Mouse (Mus musculus) hindbrain, embryonic 10.5 days (tissue): ENCODE measurements around the gene Plcb4. TPM values are rescaled to one million over a fixed set of nuclear protein-coding genes. Genes with fewer than 3 reads are reported as not detected.
A peak's percentile ranks its signal among the peaks of the same experiment; 100 is the strongest.
"Not testable (repeated sequence)": the region's sequence is repeated elsewhere in the genome, so short reads cannot be mapped to it uniquely, and the experiment has no call there.

ENCODE experiments used
- DNase-seq: peaks from one replicate; pipeline ENCODE4 v3.0.0-alpha.2; 2017; ENCODE audit warnings: low spot score
- H3K27ac ChIP-seq: fragments of 300-500 bp; sonication (generic); 2 replicates; pipeline ENCODE4 v1.5.1; 2016; ENCODE audit warnings: mild to moderate bottlenecking, moderate library complexity
- H3K27me3 ChIP-seq: fragments of 300-500 bp; sonication (generic); 2 replicates; pipeline ENCODE4 v1.6.1; 2016; ENCODE audit warnings: mild to moderate bottlenecking; ENCODE audit not compliant: poor library complexity, insufficient read depth, severe bottlenecking
- H3K36me3 ChIP-seq: fragments of 300-500 bp; sonication (generic); 2 replicates; pipeline ENCODE4 v1.6.1; 2016; ENCODE audit warnings: mild to moderate bottlenecking, moderate library complexity
- H3K4me1 ChIP-seq: fragments of 300-500 bp; sonication (generic); replicated peaks from 2 replicates; pipeline ENCODE4 v1.6.1; 2016; ENCODE audit warnings: mild to moderate bottlenecking
- H3K4me3 ChIP-seq: fragments of 300-500 bp; sonication (generic); 2 replicates; pipeline ENCODE4 v1.5.1; 2016; ENCODE audit warnings: mild to moderate bottlenecking, moderate library complexity
- H3K9me3 ChIP-seq: fragments of 300-500 bp; sonication (generic); 2 replicates; pipeline ENCODE4 v1.6.1; 2016; ENCODE audit warnings: mild to moderate bottlenecking, moderate library complexity
- WGBS: fragments of 180-500 bp; shearing (Covaris S2); methylation state at CpG from one replicate; pipeline ENCODE4 v1.1.7; 2016; 5-methylcytosine and 5-hydroxymethylcytosine counted together
- polyA plus RNA-seq: library from polyadenylated mRNA; unstranded; fragments of >200 nt; fragmentation: Nextera tagmentation; extraction: Ambion mirVana; gene quantifications from 2 replicates; pipeline ENCODE4 v1.2.1, GENCODE M21; 2016

Gene Plcb4
- polyA plus RNA-seq, 1 experiment from 2014 or later, result 15.6 TPM

- 90% methylated on average over 14 of the region's 14 CpGs for WGBS
- Histone ChIP-seq H3K27ac (no peak overlapping the region), H3K4me3 (no peak overlapping the region), H3K4me1 (no peaks in the 10 kb centered on the region), H3K9me3 (no peaks in the 10 kb centered on the region), H3K27me3 (no peaks in the 10 kb centered on the region), H3K36me3 (0 out of 2 replicates have a peak, but pooled peaks cover 6% of the 10 kb centered on the region)
- no peak for DNase-seq
Measured at GRCm38 (mm10) chr2:135963089-135963488, 304.3 kb downstream of the Plcb4 start.

- no peak overlapping the region for H3K27ac ChIP-seq
Measured at GRCm38 (mm10) chr2:135966871-135967557, 308.2 kb downstream of the Plcb4 start.

DNA sequence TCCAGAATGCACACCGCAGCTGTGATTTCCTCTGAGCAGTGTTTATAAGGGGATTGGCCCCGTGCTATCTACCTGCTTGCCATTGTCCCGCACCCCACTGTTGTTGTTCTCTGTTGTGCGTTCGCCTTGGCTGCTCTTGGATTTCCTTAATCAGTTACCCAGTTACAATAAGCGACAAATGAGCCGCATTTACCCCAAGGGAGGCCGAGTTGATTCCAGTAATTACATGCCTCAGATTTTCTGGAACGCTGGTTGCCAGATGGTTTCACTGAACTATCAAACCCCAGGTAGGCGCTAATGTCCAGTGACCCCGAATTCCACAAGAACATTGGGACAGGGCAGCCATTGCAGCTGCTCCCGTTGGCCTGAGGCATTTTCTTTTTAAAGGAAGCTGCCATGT is 309.3 kb downstream of the Plcb4 start:
- Histone ChIP-seq H3K27me3 (no peaks in the 10 kb centered on the region), H3K27ac (no peak overlapping the region), H3K4me3 (no peak overlapping the region), H3K9me3 (no peaks in the 10 kb centered on the region), H3K36me3 (peaks cover 11% of the 10 kb centered on the region; the same call in 1 of the 2 replicates), H3K4me1 (no peaks in the 10 kb centered on the region)
- no peak for DNase-seq
- WGBS, result 71% methylated on average over 12 of the region's 12 CpGs

More at GRCm38 (mm10) chr2:135966871-135967557, 308.2 kb downstream of the Plcb4 start:
- H3K4me3 ChIP-seq, result no peak overlapping the region
- peaks cover 3% of the 10 kb centered on the region; the same call in 1 of the 2 replicates for H3K36me3 ChIP-seq
- peak; percentile 39 for DNase-seq
- no peaks in the 10 kb centered on the region for H3K27me3 ChIP-seq
- H3K4me1 ChIP-seq, result no peaks in the 10 kb centered on the region
- no peaks in the 10 kb centered on the region for H3K9me3 ChIP-seq
- WGBS, result 63% methylated on average over 16 of the region's 16 CpGs

DNA sequence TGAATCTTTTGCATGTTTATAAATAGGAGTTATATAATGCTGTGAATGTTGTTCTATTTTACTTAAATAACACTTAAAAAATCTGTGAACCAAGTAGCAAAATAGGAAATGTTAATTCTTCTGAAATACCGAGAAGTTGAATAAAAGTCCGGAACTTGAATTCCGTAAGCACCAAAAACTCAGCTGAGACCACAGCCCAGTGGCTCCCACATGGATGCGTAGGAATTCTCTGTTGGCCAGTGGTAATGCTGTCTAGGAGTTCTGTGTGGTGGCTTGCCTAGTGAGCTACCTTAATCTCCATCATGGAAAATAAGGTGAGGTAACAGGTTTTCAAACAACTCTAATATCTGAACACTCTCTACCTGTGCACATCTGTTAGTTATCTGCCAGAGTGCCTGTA is 312.1 kb downstream of the Plcb4 start:
- H3K27ac ChIP-seq, result no peak overlapping the region
- H3K27me3 ChIP-seq, result no peaks in the 10 kb centered on the region
- WGBS, result 98% methylated on average over 4 of the region's 4 CpGs
- H3K36me3 ChIP-seq, result peaks cover 12% of the 10 kb centered on the region; the same call in 1 of the 2 replicates
- H3K9me3 ChIP-seq, result no peaks in the 10 kb centered on the region
- no peaks in the 10 kb centered on the region for H3K4me1 ChIP-seq
- no peak overlapping the region for H3K4me3 ChIP-seq
- no peak for DNase-seq

DNA sequence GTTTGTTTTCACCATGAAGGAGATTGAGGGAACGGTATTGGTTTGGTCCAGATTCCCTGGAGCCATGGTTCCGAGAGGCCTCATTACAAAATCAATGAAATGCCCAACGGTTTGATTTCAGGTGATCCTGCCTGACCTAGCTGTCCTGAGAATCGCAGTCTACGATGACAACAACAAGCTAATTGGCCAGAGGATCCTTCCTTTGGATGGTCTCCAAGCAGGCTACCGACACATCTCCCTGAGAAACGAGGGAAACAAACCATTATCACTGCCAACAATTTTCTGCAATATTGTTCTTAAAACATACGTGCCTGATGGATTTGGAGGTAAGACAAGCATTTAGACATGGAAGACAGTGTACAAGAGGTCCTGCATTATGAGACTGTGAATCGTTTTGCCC is 317.2 kb downstream of the Plcb4 start:
- DNase-seq, result no peak
- no peaks in the 10 kb centered on the region for H3K9me3 ChIP-seq
- no peak overlapping the region for H3K4me3 ChIP-seq
- WGBS, result 93% methylated on average over 9 of the region's 9 CpGs
- H3K36me3 ChIP-seq, result peaks cover 12% of the 10 kb centered on the region; the same call in 1 of the 2 replicates
- H3K27me3 ChIP-seq, result no peaks in the 10 kb centered on the region
- H3K27ac ChIP-seq, result no peak overlapping the region
- peaks cover 11% of the 10 kb centered on the region for H3K4me1 ChIP-seq

GRCm38 (mm10) chr2:135978790-135979189 is 320.0 kb downstream of the Plcb4 start:
- H3K27ac ChIP-seq, result no peak overlapping the region
- H3K36me3 ChIP-seq, result no peaks in the 10 kb centered on the region
- H3K9me3 ChIP-seq, result no peaks in the 10 kb centered on the region
- no peak overlapping the region for H3K4me3 ChIP-seq
- H3K4me1 ChIP-seq, result peaks cover 11% of the 10 kb centered on the region
- DNase-seq, result no peak
- 29% methylated on average over 5 of the region's 5 CpGs for WGBS
- H3K27me3 ChIP-seq, result no peaks in the 10 kb centered on the region

DNA sequence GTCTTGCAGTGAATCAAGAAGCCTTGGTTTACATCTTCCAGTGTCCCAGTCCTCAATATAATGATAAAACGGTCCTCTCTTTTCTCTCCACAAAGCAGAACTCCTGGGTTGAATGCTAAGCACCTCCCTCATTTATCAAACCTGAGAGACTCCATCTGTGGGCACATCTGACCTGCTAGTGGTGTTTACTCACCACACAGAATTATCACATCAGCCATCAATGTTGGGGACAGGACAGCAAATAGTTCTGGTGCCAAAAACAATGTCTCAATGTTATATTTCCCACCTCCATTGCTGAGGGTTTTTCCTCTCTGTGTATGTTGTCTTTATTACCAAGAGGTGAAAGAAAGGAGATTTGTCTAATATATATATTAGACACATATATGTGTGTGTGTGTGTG is 321.6 kb downstream of the Plcb4 start:
- 81% methylated on average over 1 of the region's 1 CpGs for WGBS

DNA sequence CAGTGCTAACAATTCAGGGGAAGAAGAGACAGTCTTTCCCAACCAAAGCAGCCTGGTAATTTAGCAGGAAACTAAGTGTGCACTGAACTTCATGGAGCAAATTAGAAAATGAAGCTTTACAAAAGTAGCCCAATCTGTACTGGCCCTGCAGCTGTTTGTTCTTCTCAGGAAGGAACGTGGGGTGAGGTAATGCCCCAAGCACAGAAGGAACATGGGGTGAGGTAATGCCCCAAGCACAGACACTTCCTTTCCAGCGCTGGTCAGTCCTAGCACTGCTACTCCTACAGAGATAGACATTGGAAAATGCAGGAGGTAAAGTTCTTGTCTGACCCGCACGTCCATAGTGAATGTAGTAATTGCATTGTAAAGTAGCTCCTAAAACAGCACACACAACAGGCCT is 325.2 kb downstream of the Plcb4 start:
- Histone ChIP-seq H3K27ac (no peak overlapping the region), H3K27me3 (no peaks in the 10 kb centered on the region), H3K4me1 (no peaks in the 10 kb centered on the region), H3K9me3 (no peaks in the 10 kb centered on the region), H3K36me3 (peaks cover 15% of the 10 kb centered on the region; the same call in 1 of the 2 replicates), H3K4me3 (no peak overlapping the region)
- 91% methylated on average over 4 of the region's 4 CpGs for WGBS
- no peak for DNase-seq

More for the DNA sequence above, 321.6 kb downstream of the Plcb4 start:
- peaks cover 11% of the 10 kb centered on the region for H3K4me1 ChIP-seq
- H3K4me3 ChIP-seq, result no peak overlapping the region
- no peak for DNase-seq
- H3K36me3 ChIP-seq, result peaks cover 13% of the 10 kb centered on the region; the same call in 1 of the 2 replicates
- no peak overlapping the region for H3K27ac ChIP-seq
- H3K9me3 ChIP-seq, result no peaks in the 10 kb centered on the region
- no peaks in the 10 kb centered on the region for H3K27me3 ChIP-seq

- Histone ChIP-seq H3K27me3 (no peaks in the 10 kb centered on the region), H3K9me3 (no peaks in the 10 kb centered on the region), H3K4me3 (no peak overlapping the region), H3K27ac (no peak overlapping the region), H3K36me3 (peaks cover 15% of the 10 kb centered on the region; the same call in 1 of the 2 replicates), H3K4me1 (no peaks in the 10 kb centered on the region)
- no peak for DNase-seq
- 86% methylated on average over 15 of the region's 15 CpGs for WGBS
Measured at GRCm38 (mm10) chr2:135985536-135986265, 326.9 kb downstream of the Plcb4 start.

DNA sequence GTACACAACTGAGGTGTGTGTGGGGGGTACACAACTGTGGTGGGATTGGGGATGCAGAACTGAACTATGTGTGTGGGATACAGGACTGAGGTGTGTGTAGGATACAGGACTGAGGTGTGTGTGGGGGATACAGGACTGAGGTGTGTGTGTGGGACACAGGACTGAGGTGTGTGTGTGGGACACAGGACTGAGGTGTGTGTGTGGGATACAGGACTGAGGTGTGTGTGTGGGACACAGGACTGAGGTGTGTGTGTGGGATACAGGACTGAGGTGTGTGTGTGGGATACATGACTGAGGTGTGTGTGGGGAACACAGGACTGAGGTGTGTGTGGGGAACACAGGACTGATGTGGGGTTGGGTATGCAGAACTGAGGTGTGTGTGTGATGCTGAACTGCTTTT is 329.7 kb downstream of the Plcb4 start:
- H3K9me3 ChIP-seq, result not testable (repeated sequence)

GRCm38 (mm10) chr2:135990686-135991085 is 331.9 kb downstream of the Plcb4 start:
- not testable (repeated sequence) for DNase-seq, H3K27ac ChIP-seq, H3K4me3 ChIP-seq, H3K4me1 ChIP-seq, H3K9me3 ChIP-seq, H3K27me3 ChIP-seq
- H3K36me3 ChIP-seq, result peaks cover 12% of the 10 kb centered on the region; the same call in 1 of the 2 replicates
- WGBS, result 72% methylated on average over 10 of the region's 10 CpGs

More for the DNA sequence above, 329.7 kb downstream of the Plcb4 start:
- not testable (repeated sequence) for H3K4me3 ChIP-seq, H3K4me1 ChIP-seq, H3K27ac ChIP-seq, DNase-seq, H3K27me3 ChIP-seq
- peaks cover 18% of the 10 kb centered on the region; the same call in 1 of the 2 replicates for H3K36me3 ChIP-seq

DNA sequence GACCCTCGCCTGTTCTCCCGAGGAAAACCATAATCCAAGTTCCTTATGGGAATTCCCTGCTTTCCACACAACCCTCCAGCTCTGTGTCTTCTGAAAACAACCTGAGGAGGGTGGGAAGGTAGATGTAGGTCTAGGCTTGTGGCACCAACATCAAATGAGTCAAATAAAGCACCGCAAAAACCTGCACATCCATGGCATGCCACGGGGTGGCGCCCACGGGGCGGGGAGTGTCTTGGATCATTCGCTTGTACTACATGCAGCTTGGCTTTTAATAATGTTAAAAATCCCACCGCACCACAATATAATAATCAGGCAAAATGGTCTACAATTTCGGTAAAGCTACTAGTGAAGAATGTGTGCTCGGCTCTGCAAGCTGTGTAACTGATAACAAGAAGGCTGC is 334.5 kb downstream of the Plcb4 start:
- Histone ChIP-seq H3K4me3 (no peak overlapping the region), H3K27ac (no peak overlapping the region), H3K27me3 (no peaks in the 10 kb centered on the region), H3K36me3 (0 out of 2 replicates have a peak, but pooled peaks cover 12% of the 10 kb centered on the region), H3K4me1 (no peaks in the 10 kb centered on the region), H3K9me3 (no peaks in the 10 kb centered on the region)
- no peak for DNase-seq
- 78% methylated on average over 11 of the region's 11 CpGs for WGBS

DNA sequence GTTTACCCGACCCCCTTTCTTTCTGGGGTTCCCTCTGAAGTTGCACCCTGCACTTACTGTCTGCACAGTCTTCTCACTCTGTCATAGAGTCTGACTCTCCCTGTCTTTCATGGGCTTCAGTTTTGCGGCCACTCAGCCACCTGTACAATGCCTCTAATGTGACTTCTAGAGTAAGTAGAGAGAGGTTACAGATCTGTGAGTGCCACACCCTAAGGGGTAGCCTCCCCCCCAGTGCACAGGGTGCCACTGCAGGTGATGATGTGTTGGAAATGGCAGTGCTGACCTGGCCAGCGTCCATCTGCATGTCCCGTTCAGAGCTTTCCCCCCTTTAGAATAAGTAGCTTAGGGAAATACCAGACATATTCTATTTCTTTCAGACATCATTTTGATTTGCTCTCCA is 336.4 kb downstream of the Plcb4 start:
- WGBS, result 93% methylated on average over 4 of the region's 4 CpGs
- H3K36me3 ChIP-seq, result 0 out of 2 replicates have a peak, but pooled peaks cover 12% of the 10 kb centered on the region

More for the DNA sequence above, 336.4 kb downstream of the Plcb4 start:
- no peaks in the 10 kb centered on the region for H3K9me3 ChIP-seq
- no peak overlapping the region for H3K4me3 ChIP-seq
- H3K27me3 ChIP-seq, result no peaks in the 10 kb centered on the region
- H3K4me1 ChIP-seq, result no peaks in the 10 kb centered on the region
- no peak for DNase-seq
- H3K27ac ChIP-seq, result no peak overlapping the region
